Mouse (Mus musculus): ENCODE results near the gene Cfap43. TPM values are rescaled to one million over a fixed set of nuclear protein-coding genes. Genes with fewer than 3 reads are reported as not detected.

Gene Cfap43
- total and polyA plus RNA-seq, 3 experiments, result 3.2 to 12.7 (median 11.7) TPM

- in situ Hi-C loops (cut with MboI; ENCODE audit: low pct_ligation_motif_present, low pct_unique_long_range_greater_than_20kb, low sequenced_read_pairs), result loop anchor here (25.0 kb wide), 1 partner anchor 267 kb away; no protein-coding TSS in a partner anchor
- no peak overlapping the region for H3K4me2 ChIP-seq (ENCODE audit: insufficient read depth, low read depth, poor library complexity, severe bottlenecking)
These were observed 10.0 kb upstream of the Cfap43 start for GRCm38 (mm10) chr19:47929043-47929442.

GRCm38 (mm10) chr19:47927032-47927431 lies 7.9 kb upstream of the Cfap43 start:
- no peaks in the 10 kb centered on the region for H3K79me2 ChIP-seq (replicated peaks; ENCODE audit: control insufficient read depth, extremely low read depth, insufficient read depth, poor library complexity, severe bottlenecking)
- dilution Hi-C loops (cut with MboI; ENCODE audit: extremely low pct_ligation_motif_present, extremely low pct_unique_long_range_greater_than_20kb, low sequenced_read_pairs), result no loop called here

More at GRCm38 (mm10) chr19:47929043-47929442, 10.0 kb upstream of the Cfap43 start:
- no peaks in the 10 kb centered on the region for H3K79me2 ChIP-seq (replicated peaks; ENCODE audit: control insufficient read depth, extremely low read depth, insufficient read depth, poor library complexity, severe bottlenecking)
- no peak for TF ChIP-seq CHD2 (IDR thresholded peaks at IDR 0.05; ENCODE audit: low read length)
- TF ChIP-seq PAX5 (IDR thresholded peaks at IDR 0.05; ENCODE audit: low read length), result no peak
- TF ChIP-seq BHLHE40 (IDR thresholded peaks at IDR 0.05; ENCODE audit: low read depth, low read length), result no peak
- no peak for TF ChIP-seq USF1 (IDR thresholded peaks at IDR 0.05; ENCODE audit: low read depth, low read length)
- TF ChIP-seq MAZ (IDR thresholded peaks at IDR 0.05; ENCODE audit: low read depth, low read length), result no peak
- TF ChIP-seq RCOR1 (conservative IDR thresholded peaks at IDR 0.05; ENCODE audit: low read depth, low read length), result no peak
- H3K9me3 ChIP-seq (replicated peaks; ENCODE audit: low read length), result peaks cover 2% of the 10 kb centered on the region
- no peak overlapping the region for H3K4me3 ChIP-seq (replicated peaks in 1 of 3; ENCODE audit: low read depth in 2 of 3, low read length in 2 of 3, poor library complexity in 1 of 3)
- H3K9ac ChIP-seq (ENCODE audit: insufficient read depth, low read depth), result no peak overlapping the region
- dilution Hi-C loops (cut with MboI; ENCODE audit: extremely low pct_ligation_motif_present, extremely low pct_unique_long_range_greater_than_20kb, low sequenced_read_pairs), result no loop called here
- H3K27me3 ChIP-seq (replicated peaks), result no peaks in the 10 kb centered on the region
- no peak overlapping the region for H3K27ac ChIP-seq (ENCODE audit: insufficient read depth, low read depth)
- no peak for DNase-seq (ENCODE audit: extremely low read depth)
- no peaks in the 10 kb centered on the region for H3K36me3 ChIP-seq (replicated peaks in 1 of 2; ENCODE audit: control insufficient read depth in 1 of 2, insufficient read depth in 1 of 2, low read length in 1 of 2)
- H3K4me1 ChIP-seq (ENCODE audit: control insufficient read depth in 1 of 2, insufficient read depth in 2 of 2), result no peaks in the 10 kb centered on the region

GRCm38 (mm10) chr19:47925819-47926218 lies 6.7 kb upstream of the Cfap43 start:
- H3K79me2 ChIP-seq (replicated peaks; ENCODE audit: control insufficient read depth, extremely low read depth, insufficient read depth, poor library complexity, severe bottlenecking), result no peaks in the 10 kb centered on the region
- H3K9ac ChIP-seq (ENCODE audit: insufficient read depth, low read depth), result no peak overlapping the region
- in situ Hi-C loops (cut with MboI; ENCODE audit: low pct_ligation_motif_present, low pct_unique_long_range_greater_than_20kb, low sequenced_read_pairs) (loop anchor here (25.0 kb wide), 1 partner anchor 264 kb away; no protein-coding TSS in a partner anchor), dilution Hi-C loops (cut with MboI; ENCODE audit: extremely low pct_ligation_motif_present, extremely low pct_unique_long_range_greater_than_20kb, low sequenced_read_pairs) (no loop called here)
- no peaks in the 10 kb centered on the region for H3K27me3 ChIP-seq (replicated peaks)
- H3K36me3 ChIP-seq (replicated peaks in 1 of 2; ENCODE audit: control insufficient read depth in 1 of 2, insufficient read depth in 1 of 2, low read length in 1 of 2), result no peaks in the 10 kb centered on the region
- no peaks in the 10 kb centered on the region for H3K4me1 ChIP-seq (ENCODE audit: control insufficient read depth in 1 of 2, insufficient read depth in 2 of 2)
- TF ChIP-seq SMC3 (IDR thresholded peaks at IDR 0.05; ENCODE audit: low read depth, low read length) (no peak), USF1 (IDR thresholded peaks at IDR 0.05; ENCODE audit: low read depth, low read length) (no peak), SIN3A (IDR thresholded peaks at IDR 0.05; ENCODE audit: low read length) (no peak), USF2 (conservative IDR thresholded peaks at IDR 0.05; ENCODE audit: low read depth, low read length) (no peak), MEF2A (IDR thresholded peaks at IDR 0.05; ENCODE audit: borderline replicate concordance, low read depth, low read length) (no peak), MYC (IDR thresholded peaks at IDR 0.05; ENCODE audit: low read depth, low read length) (no peak), IRF4 (IDR thresholded peaks at IDR 0.05; ENCODE audit: low read depth, low read length) (no peak), HCFC1 (IDR thresholded peaks at IDR 0.05; ENCODE audit: low read depth, low read length) (no peak), ZNF384 (IDR thresholded peaks at IDR 0.05; ENCODE audit: low read depth, low read length) (no peak), E2F4 (IDR thresholded peaks at IDR 0.05; ENCODE audit: insufficient replicate concordance, low read depth, low read length) (no peak), JUN (IDR thresholded peaks at IDR 0.05; ENCODE audit: insufficient read depth, low read depth, low read length) (no peak), NRF1 (IDR thresholded peaks at IDR 0.05; ENCODE audit: low read depth, low read length) (no peak), ZKSCAN1 (IDR thresholded peaks at IDR 0.05; ENCODE audit: borderline replicate concordance, low read depth, low read length) (no peak), BHLHE40 (IDR thresholded peaks at IDR 0.05; ENCODE audit: low read depth, low read length) (no peak)
- H3K4me2 ChIP-seq (ENCODE audit: insufficient read depth, low read depth, poor library complexity, severe bottlenecking), result no peak overlapping the region
- H3K4me3 ChIP-seq (replicated peaks in 1 of 3; ENCODE audit: low read depth in 2 of 3, low read length in 2 of 3, poor library complexity in 1 of 3), result no peak overlapping the region
- DNase-seq (ENCODE audit: extremely low read depth), result no peak
- H3K9me3 ChIP-seq (replicated peaks; ENCODE audit: low read length), result peaks cover 2% of the 10 kb centered on the region
- H3K27ac ChIP-seq (ENCODE audit: insufficient read depth, low read depth), result no peak overlapping the region

More at GRCm38 (mm10) chr19:47927032-47927431, 7.9 kb upstream of the Cfap43 start:
- H3K36me3 ChIP-seq (replicated peaks in 1 of 2; ENCODE audit: control insufficient read depth in 1 of 2, insufficient read depth in 1 of 2, low read length in 1 of 2), result no peaks in the 10 kb centered on the region
- H3K27ac ChIP-seq (ENCODE audit: insufficient read depth, low read depth), result no peak overlapping the region
- TF ChIP-seq USF1 (IDR thresholded peaks at IDR 0.05; ENCODE audit: low read depth, low read length) (no peak), ZMIZ1 (IDR thresholded peaks at IDR 0.05; ENCODE audit: low read depth, low read length) (no peak), ELF1 (IDR thresholded peaks at IDR 0.05; ENCODE audit: low read depth, low read length) (no peak), SIN3A (IDR thresholded peaks at IDR 0.05; ENCODE audit: low read length) (no peak), IRF4 (IDR thresholded peaks at IDR 0.05; ENCODE audit: low read depth, low read length) (no peak), JUN (IDR thresholded peaks at IDR 0.05; ENCODE audit: insufficient read depth, low read depth, low read length) (no peak), NRF1 (IDR thresholded peaks at IDR 0.05; ENCODE audit: low read depth, low read length) (no peak), POLR2AphosphoS2 (IDR thresholded peaks at IDR 0.05; ENCODE audit: low read depth, low read length) (no peak), MAFK (IDR thresholded peaks at IDR 0.05; ENCODE audit: insufficient replicate concordance, low read length) (no peak), ZKSCAN1 (IDR thresholded peaks at IDR 0.05; ENCODE audit: borderline replicate concordance, low read depth, low read length) (no peak), CHD2 (IDR thresholded peaks at IDR 0.05; ENCODE audit: low read length) (no peak), BHLHE40 (IDR thresholded peaks at IDR 0.05; ENCODE audit: low read depth, low read length) (no peak), MAZ (IDR thresholded peaks at IDR 0.05; ENCODE audit: low read depth, low read length) (no peak), POLR2A (IDR thresholded peaks at IDR 0.05; ENCODE audit: low read depth, low read length) (no peak), GABPA (IDR thresholded peaks at IDR 0.05; ENCODE audit: insufficient replicate concordance, low read depth, low read length) (no peak), RAD21 (IDR thresholded peaks at IDR 0.05; ENCODE audit: low read depth, low read length) (no peak), RCOR1 (conservative IDR thresholded peaks at IDR 0.05; ENCODE audit: low read depth, low read length) (no peak)
- no peak for DNase-seq (ENCODE audit: extremely low read depth)
- H3K4me3 ChIP-seq (replicated peaks in 1 of 3; ENCODE audit: low read depth in 2 of 3, low read length in 2 of 3, poor library complexity in 1 of 3), result no peak overlapping the region
- no peak overlapping the region for H3K9ac ChIP-seq (ENCODE audit: insufficient read depth, low read depth)
- no peaks in the 10 kb centered on the region for H3K27me3 ChIP-seq (replicated peaks)
- in situ Hi-C loops (cut with MboI; ENCODE audit: low pct_ligation_motif_present, low pct_unique_long_range_greater_than_20kb, low sequenced_read_pairs), result loop anchor here (25.0 kb wide), 1 partner anchor 265 kb away; no protein-coding TSS in a partner anchor
- H3K4me1 ChIP-seq (ENCODE audit: control insufficient read depth in 1 of 2, insufficient read depth in 2 of 2), result no peaks in the 10 kb centered on the region
- H3K9me3 ChIP-seq (replicated peaks; ENCODE audit: low read length), result peaks cover 2% of the 10 kb centered on the region
- no peak overlapping the region for H3K4me2 ChIP-seq (ENCODE audit: insufficient read depth, low read depth, poor library complexity, severe bottlenecking)
